Mouse (Mus musculus) testis, adult 2 months (tissue): ENCODE data around the gene Cask. TPM values are rescaled to one million over a fixed set of nuclear protein-coding genes. Genes with fewer than 3 reads are reported as not detected.

ENCODE experiments used
- H3K27ac ChIP-seq: fragments of 200-500 bp; 2 replicates; pipeline ENCODE4 v1.5.1; 2012; ENCODE audit warnings: low read depth, low read length; ENCODE audit not compliant: control insufficient read depth, insufficient read depth
- H3K27me3 ChIP-seq: fragments of 200-500 bp; 2 replicates; pipeline ENCODE4 v1.6.1; 2012; ENCODE audit warnings: mild to moderate bottlenecking, low read length, moderate library complexity; ENCODE audit not compliant: control insufficient read depth, insufficient read depth
- H3K36me3 ChIP-seq: fragments of 200-500 bp; 2 replicates; pipeline ENCODE4 v1.6.1; 2012; ENCODE audit warnings: mild to moderate bottlenecking, low read length; ENCODE audit not compliant: control insufficient read depth, insufficient read depth
- H3K4me1 ChIP-seq: fragments of 200-500 bp; 2 replicates; pipeline ENCODE4 v1.6.1; 2012; ENCODE audit warnings: low read length; ENCODE audit not compliant: control insufficient read depth, insufficient read depth
- H3K4me3 ChIP-seq: fragments of 200-500 bp; 2 replicates; pipeline ENCODE4 v1.5.1; 2012; ENCODE audit warnings: low read depth, mild to moderate bottlenecking, low read length, moderate library complexity, mixed read lengths; ENCODE audit not compliant: control insufficient read depth
- CTCF ChIP-seq: fragments of 200-500 bp; IDR thresholded peaks from 2 replicates; pipeline ENCODE4 v1.5.1; 2012; ENCODE audit warnings: low read depth, mild to moderate bottlenecking, inconsistent platforms, low read length, moderate library complexity; ENCODE audit not compliant: control insufficient read depth, insufficient read depth, insufficient replicate concordance
- POLR2A ChIP-seq: fragments of 200-500 bp; IDR thresholded peaks from 2 replicates; pipeline ENCODE4 v1.6.1; 2012; ENCODE audit warnings: low read depth, mild to moderate bottlenecking, inconsistent platforms, low read length, moderate library complexity; ENCODE audit not compliant: control insufficient read depth
- polyA plus RNA-seq: library from polyadenylated mRNA; depleted of rRNA; stranded (reverse); fragments of >200 nt; gene quantifications from 2 replicates; pipeline ENCODE4 v1.2.3, GENCODE M21; 2012

Gene Cask
- polyA plus RNA-seq, 1 experiment = 0.99 TPM

GRCm38 (mm10) chrX:13621473-13621872 lies 229.7 kb downstream of the Cask start:
- no peaks in the 10 kb centered on the region for H3K36me3 ChIP-seq
- no peaks in the 10 kb centered on the region for H3K27me3 ChIP-seq
- no peaks in the 10 kb centered on the region for H3K4me1 ChIP-seq
- no peak overlapping the region for H3K27ac ChIP-seq
- no peak overlapping the region for H3K4me3 ChIP-seq
- TF ChIP-seq POLR2A (no peak), CTCF (no peak)

DNA sequence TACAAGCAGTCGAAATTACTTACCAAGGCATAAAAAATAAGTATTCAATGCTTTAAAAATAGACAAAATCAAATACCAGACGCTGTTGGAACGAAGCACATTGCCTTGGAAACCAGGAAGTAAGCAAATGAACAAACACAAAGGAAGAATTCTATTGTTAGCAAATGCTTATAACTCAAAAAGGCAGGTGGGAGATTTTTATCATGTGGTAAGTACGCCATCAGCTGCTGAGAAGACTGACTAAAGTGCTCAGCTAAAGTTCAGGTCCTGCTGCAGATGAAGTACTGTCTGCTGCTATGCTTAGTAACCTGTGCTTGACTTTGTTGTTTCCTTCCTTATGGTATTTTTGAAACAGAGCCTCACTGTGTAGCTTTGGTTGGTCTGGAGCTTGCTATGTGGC lies 232.7 kb downstream of the Cask start:
- Histone ChIP-seq H3K27ac (no peak overlapping the region), H3K4me1 (no peaks in the 10 kb centered on the region), H3K27me3 (no peaks in the 10 kb centered on the region), H3K4me3 (no peak overlapping the region), H3K36me3 (no peaks in the 10 kb centered on the region)
- TF ChIP-seq POLR2A (no peak), CTCF (no peak)

DNA sequence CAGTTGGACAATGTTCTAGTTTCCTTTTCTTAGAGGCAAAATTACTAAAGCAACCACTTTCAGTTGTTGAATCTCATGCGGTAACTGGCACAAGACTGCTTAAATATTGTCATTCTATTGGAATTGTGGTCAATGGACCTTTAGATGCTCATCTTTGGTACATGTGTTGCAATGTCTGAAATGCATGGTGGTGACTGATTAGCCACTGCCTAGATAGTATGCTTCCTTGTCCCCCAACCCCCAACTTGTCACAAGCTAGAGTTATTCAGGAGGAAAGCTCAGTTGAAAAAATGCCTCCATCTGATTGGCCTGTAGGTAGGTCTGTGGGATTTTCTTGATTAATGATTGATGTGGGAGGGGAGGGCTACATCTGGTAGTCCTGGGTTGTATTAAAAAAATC lies 233.9 kb downstream of the Cask start:
- H3K36me3 ChIP-seq = no peaks in the 10 kb centered on the region
- no peak overlapping the region for H3K4me3 ChIP-seq
- H3K27me3 ChIP-seq = no peaks in the 10 kb centered on the region
- H3K27ac ChIP-seq = no peak overlapping the region
- no peaks in the 10 kb centered on the region for H3K4me1 ChIP-seq
- no peak for TF ChIP-seq POLR2A
- TF ChIP-seq CTCF = no peak

GRCm38 (mm10) chrX:13616726-13617125 lies 234.4 kb downstream of the Cask start:
- H3K27ac ChIP-seq = no peak overlapping the region
- no peaks in the 10 kb centered on the region for H3K27me3 ChIP-seq
- no peak overlapping the region for H3K4me3 ChIP-seq
- H3K4me1 ChIP-seq = no peaks in the 10 kb centered on the region
- no peak for TF ChIP-seq CTCF
- TF ChIP-seq POLR2A = no peak
- H3K36me3 ChIP-seq = no peaks in the 10 kb centered on the region

- Histone ChIP-seq H3K4me3 (no peak overlapping the region), H3K4me1 (no peaks in the 10 kb centered on the region), H3K27ac (no peak overlapping the region), H3K27me3 (no peaks in the 10 kb centered on the region), H3K36me3 (no peaks in the 10 kb centered on the region)
- TF ChIP-seq CTCF = no peak
- no peak for TF ChIP-seq POLR2A
These were observed 239.1 kb downstream of the Cask start for GRCm38 (mm10) chrX:13612115-13612514.

DNA sequence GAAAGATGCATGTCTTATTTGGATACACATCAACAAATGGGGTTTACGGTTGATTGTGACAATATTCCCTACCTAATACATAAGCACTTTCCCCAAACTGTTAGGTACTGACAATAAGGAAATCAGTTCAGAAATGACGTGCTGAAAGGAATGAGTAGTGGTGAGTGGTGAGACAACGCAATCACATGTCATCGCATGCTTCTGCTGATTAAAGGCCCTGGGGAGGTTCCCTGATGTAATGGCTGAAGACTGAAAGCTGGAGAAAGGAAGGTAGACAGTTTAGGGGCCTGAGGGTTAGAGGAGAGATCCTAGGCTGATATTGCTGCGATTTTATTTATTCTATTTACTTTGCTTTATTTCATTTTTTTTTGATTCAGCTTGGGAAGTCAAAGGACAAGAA lies 240.1 kb downstream of the Cask start:
- TF ChIP-seq POLR2A = no peak
- no peak for TF ChIP-seq CTCF
- H3K27ac ChIP-seq = no peak overlapping the region
- H3K27me3 ChIP-seq = no peaks in the 10 kb centered on the region
- no peaks in the 10 kb centered on the region for H3K4me1 ChIP-seq
- no peaks in the 10 kb centered on the region for H3K36me3 ChIP-seq
- no peak overlapping the region for H3K4me3 ChIP-seq

DNA sequence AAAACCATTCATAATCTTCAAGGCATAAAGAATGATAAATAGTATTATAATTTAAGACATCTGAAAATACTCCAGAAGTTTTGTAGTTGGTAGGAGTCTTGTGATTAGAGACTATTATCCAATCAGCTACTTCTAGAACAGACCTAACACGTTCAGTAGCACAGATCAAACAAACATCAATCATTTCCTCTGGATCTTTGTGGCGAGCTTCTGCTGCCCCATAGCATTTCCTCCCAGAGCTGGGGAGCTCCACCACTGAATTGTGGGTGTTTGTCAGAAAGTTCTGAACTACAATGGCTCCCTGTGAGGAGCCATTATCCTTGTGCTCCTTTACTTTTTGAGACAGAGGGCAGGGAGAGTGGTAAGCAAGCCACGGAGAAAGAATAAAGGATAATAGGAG lies 243.4 kb downstream of the Cask start:
- TF ChIP-seq CTCF = no peak
- TF ChIP-seq POLR2A = no peak
- no peaks in the 10 kb centered on the region for H3K27me3 ChIP-seq

GRCm38 (mm10) chrX:13606741-13607140 lies 244.4 kb downstream of the Cask start:
- Histone ChIP-seq H3K27me3 (no peaks in the 10 kb centered on the region), H3K4me1 (no peaks in the 10 kb centered on the region), H3K27ac (no peak overlapping the region), H3K4me3 (no peak overlapping the region), H3K36me3 (no peaks in the 10 kb centered on the region)
- no peak for TF ChIP-seq POLR2A
- TF ChIP-seq CTCF = no peak

More for the DNA sequence above, 243.4 kb downstream of the Cask start:
- Histone ChIP-seq H3K4me1 (no peaks in the 10 kb centered on the region), H3K4me3 (no peak overlapping the region), H3K27ac (no peak overlapping the region), H3K36me3 (no peaks in the 10 kb centered on the region)
